Mouse (Mus musculus) gonadal fat pad, adult 2 months (tissue): ENCODE data around the gene Col4a3. TPM values are rescaled to one million over a fixed set of nuclear protein-coding genes. Genes with fewer than 3 reads are reported as not detected.

ENCODE experiments used
- DNase-seq: peaks from one replicate; pipeline ENCODE4 v3.0.0-alpha.2; 2012; ENCODE audit warnings: low read depth
- polyA plus RNA-seq: library from polyadenylated mRNA; depleted of rRNA; stranded (reverse); fragments of >200 nt; gene quantifications from 2 replicates; pipeline ENCODE4 v1.2.3, GENCODE M21; 2012

The Col4a3 gene
- polyA plus RNA-seq, 1 experiment: 8.5 TPM

GRCm38 (mm10) chr1:82605856-82606255 is 19.1 kb downstream of the Col4a3 start:
- no peak for DNase-seq

DNA sequence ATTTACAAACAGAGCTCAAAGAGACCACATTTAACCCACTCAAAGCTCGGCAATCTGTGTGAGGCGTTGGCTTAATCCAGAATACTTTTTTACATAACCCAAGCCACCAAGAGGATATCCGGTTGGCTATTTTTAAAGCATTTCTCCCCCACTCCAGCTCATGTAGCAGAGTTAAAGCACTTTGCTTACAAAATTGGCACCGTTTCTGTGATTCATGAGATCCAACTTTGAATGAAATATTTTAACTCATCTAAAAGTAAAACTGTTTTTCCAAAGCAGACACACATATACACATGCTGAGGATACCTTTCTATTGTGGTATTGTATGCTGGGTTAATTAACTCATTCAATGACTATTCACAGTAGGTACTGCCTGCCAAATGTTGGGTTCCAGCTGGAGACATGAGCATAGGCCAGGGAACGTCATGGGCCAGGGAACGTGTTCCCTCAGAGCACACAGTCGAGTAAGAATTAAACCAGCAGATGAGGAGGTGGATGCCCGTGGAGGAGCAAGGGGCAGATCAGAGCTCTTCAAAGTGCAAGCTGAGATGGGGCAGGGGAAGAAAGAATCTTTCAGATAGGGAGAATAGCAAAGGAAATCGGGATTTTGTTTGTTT is 22.0 kb downstream of the Col4a3 start:
- DNase-seq: no peak

DNA sequence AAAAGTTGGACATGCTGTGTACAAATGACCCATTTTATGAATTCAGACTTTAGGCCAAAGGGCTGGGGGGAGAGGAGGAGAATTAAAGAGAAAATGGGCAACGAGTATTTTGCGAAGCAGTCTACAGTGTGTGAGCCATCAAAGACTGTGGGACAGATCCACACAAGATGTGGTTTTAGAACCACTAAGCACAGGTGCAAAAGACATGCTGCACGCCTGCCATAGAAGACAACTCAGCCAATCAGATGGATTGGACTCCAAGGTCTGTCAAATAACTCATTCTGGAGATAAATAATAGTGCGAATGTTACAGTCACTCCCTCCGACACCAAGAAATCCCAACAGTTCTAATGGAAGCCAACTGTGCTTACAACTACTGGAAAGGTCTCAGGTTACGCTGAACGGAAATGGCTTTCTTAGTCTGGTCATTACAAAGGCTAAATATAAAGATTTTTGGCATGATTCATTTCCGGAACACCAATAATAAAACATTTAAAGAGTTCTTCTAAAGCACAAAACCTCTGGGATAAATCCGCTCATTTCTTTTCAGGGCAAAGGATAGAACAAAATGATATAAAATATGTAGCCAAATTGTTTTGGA is 25.4 kb downstream of the Col4a3 start:
- no peak for DNase-seq

GRCm38 (mm10) chr1:82618001-82618400 is 31.3 kb downstream of the Col4a3 start:
- no peak for DNase-seq

DNA sequence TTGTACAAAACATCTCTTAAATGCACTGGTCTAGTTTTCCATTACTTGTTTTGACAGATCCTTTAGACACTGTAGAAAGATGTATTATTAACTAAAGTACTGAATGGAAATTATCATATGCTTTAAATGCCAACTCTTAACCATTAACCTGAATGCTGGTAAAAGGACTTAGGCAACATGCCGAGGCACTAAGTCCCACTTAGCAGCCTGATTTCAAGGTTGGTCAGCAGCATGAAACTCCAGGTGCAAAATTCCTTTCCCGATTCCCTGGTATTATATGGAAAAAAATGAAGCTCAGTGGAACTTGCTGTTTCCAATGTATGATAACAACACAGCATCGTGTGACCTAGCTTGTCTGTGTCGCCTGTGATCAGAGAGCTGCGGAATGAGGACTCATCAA is 31.9 kb downstream of the Col4a3 start:
- DNase-seq: no peak

DNA sequence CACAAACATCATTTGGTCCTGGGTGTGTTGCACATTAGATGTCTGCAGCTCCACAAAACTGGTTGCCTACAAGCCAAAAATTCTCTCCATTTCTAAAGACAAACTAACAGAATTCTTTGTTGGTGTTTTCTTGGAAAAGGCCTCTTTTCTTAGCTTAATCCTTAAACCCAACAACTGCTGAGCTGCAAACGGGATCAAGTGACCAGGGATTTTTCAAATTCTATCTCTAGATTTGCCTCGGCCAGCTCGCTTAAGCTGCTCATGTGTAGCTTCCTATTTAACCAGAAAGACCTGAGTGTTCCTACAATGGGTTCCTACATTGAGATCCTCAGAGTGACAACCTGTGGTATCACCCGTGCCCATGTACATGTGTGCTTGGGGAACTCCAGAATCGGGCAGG is 33.3 kb downstream of the Col4a3 start:
- DNase-seq: no peak

GRCm38 (mm10) chr1:82624934-82625333 is 38.2 kb downstream of the Col4a3 start:
- no peak for DNase-seq

DNA sequence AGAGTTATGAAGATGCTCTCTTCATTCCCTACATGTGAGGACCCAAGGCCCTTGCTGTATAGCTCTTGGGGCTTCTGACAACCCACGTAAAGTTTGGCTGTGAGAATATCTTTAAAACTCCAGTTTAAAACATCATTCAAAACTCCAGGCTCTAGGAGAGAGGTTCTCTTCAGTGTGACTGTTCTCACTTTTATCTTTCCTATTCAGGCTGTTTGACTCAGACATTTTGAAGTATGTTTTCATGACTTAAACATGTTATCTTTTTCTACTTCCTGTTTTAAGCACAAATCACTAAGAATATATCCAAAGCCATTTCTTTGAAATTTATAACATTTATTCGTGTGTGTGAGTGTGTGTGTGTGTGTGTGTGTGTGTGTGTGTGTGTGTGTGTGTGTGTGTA is 38.8 kb downstream of the Col4a3 start:
- no peak for DNase-seq

GRCm38 (mm10) chr1:82627652-82628051 is 40.9 kb downstream of the Col4a3 start:
- DNase-seq: no peak

- no peak for DNase-seq
Observed at GRCm38 (mm10) chr1:82629495-82629894, 42.8 kb downstream of the Col4a3 start.

- no peak for DNase-seq
Observed at GRCm38 (mm10) chr1:82631169-82631792, 44.6 kb downstream of the Col4a3 start.

DNA sequence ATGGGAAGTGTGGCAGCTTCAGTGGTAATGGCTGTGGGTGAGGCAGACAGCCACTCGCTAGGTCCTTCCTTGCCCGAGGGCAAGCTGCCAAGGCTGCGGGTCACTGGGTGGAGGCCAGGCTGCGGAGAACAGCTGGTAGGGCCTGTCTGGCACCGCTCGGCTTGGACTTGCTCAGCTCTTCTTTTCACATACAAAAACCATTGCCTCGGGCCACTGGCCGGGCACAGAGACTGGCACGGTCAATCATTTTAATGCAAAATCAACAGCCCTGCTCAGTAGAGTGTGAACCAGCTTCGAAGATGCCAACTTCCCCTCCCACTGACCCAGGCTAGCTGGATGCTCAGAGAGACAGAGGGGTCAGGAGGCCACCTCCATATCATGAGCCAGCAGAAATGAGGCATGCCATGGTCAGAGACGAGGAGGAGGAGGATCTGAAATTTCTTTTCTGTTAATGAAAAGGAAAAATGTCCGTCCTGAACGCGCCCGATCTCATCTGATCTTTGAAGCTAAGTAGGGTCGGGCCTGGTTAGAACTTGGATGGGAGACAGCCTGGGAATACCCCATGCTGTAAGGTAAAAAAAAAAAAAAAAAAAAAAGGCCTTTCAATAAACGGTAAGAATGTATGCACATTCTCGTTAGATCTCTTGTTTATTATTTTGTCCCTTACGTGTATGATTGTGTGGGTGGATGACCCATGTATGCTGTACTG is 48.0 kb downstream of the Col4a3 start:
- DNase-seq: no peak

GRCm38 (mm10) chr1:82635254-82635620 is 48.5 kb downstream of the Col4a3 start:
- no peak for DNase-seq

- no peak for DNase-seq
Observed at GRCm38 (mm10) chr1:82636321-82636720, 49.6 kb downstream of the Col4a3 start.

GRCm38 (mm10) chr1:82637414-82637813 is 50.7 kb downstream of the Col4a3 start:
- DNase-seq: no peak

GRCm38 (mm10) chr1:82638428-82638827 is 51.7 kb downstream of the Col4a3 start:
- DNase-seq: no peak

DNA sequence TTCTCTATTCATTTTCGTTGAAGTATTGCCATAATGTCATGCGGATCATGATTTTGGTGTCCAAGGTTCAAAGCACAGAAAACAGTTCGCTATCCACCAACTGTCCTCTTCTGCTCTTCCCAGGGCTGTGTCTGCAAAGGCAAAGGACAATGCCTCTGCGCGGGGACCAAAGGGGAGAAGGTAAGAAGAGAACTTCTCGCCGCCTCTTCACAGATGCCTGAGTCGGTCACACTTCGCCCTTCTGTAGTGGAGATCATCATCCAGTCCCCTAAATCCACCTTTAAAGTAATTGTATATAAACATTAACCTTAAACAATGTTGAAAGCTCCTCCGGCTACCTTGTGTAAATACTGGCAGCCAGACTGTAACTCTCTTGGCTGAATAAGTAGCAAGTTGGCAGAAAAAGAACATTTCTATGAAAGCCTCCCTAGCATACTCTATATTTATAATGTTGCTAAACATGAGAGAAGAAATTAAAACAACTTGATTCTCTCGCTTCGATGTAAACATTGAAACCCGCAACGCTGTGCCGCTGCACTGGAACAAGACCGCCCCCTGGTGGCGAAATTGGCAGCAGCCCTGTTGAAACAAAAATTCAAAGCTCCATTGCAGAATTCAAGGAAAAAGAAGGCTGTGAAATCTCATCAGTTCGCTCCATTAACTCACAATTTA is 54.7 kb downstream of the Col4a3 start:
- no peak for DNase-seq

GRCm38 (mm10) chr1:82647989-82648388 is 61.3 kb downstream of the Col4a3 start:
- DNase-seq: no peak

DNA sequence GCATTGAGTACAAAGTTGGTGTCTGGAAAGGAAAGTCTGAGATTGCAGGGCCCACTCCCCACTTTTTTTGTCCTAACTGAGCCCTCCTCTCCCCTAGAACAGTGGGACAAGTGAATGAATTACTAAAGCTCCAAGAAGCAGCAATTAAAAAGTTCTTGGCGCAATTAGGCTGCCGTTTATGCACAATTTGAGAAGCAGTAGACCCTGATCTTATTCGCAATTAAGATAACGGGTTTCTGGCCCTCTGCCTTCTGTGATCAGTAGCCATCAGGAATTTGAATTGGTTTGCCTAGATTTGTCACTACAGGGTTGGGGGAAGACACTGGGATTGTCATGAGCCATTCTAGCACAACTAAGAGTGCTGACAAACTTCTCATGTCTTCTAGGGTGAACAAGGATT is 64.1 kb downstream of the Col4a3 start:
- DNase-seq: no peak

- no peak for DNase-seq
Observed at GRCm38 (mm10) chr1:82654046-82654445, 67.3 kb downstream of the Col4a3 start.

- no peak for DNase-seq
Observed at GRCm38 (mm10) chr1:82656452-82656851, 69.7 kb downstream of the Col4a3 start.

DNA sequence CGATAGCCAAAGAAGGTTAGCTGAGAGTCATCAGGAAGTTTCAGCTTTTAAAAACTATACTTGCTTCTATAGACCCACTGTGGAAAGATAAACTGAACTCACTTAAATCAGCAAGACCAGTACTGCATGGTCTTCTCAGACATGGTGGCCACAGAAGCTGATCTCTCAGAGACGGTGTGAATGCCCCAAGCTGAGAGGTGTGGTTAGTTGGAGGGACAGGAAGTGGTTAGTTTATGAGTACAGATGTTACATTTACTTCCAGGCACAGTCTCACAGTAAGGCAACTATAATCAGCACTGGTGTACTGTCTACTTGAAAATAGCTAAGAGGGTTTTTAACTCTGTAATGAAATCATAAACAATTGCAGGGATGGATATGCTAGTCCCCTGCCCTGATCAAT is 75.5 kb downstream of the Col4a3 start:
- DNase-seq: no peak
